Mouse (Mus musculus): ENCODE measurements around the gene Scd3. TPM values are rescaled to one million over a fixed set of nuclear protein-coding genes. Genes with fewer than 3 reads are reported as not detected.

The Scd3 gene
- polyA plus RNA-seq, 1 experiment from 2014 or later = not detected

GRCm38 (mm10) chr19:44198964-44199363 is 4.1 kb upstream of the Scd3 start:
- H3K36me3 ChIP-seq (ENCODE audit: inconsistent target) = no peaks in the 10 kb centered on the region
- H3K27ac ChIP-seq = no peak overlapping the region
- no peaks in the 10 kb centered on the region for H3K79me2 ChIP-seq (ENCODE audit: inconsistent target)
- 90% methylated on average over 2 of the region's 2 CpGs for WGBS (ENCODE audit: missing documents)
- H3K4me3 ChIP-seq (ENCODE audit: inconsistent target) = no peak overlapping the region

GRCm38 (mm10) chr19:44207079-44207478 is 4.0 kb downstream of the Scd3 start:
- 100% methylated on average over 2 of the region's 2 CpGs for WGBS (ENCODE audit: missing documents)
- no peak overlapping the region for H3K27ac ChIP-seq
- no peak overlapping the region for H3K4me3 ChIP-seq (ENCODE audit: inconsistent target)
- no peaks in the 10 kb centered on the region for H3K36me3 ChIP-seq (ENCODE audit: inconsistent target)
- no peaks in the 10 kb centered on the region for H3K79me2 ChIP-seq (ENCODE audit: inconsistent target)

DNA sequence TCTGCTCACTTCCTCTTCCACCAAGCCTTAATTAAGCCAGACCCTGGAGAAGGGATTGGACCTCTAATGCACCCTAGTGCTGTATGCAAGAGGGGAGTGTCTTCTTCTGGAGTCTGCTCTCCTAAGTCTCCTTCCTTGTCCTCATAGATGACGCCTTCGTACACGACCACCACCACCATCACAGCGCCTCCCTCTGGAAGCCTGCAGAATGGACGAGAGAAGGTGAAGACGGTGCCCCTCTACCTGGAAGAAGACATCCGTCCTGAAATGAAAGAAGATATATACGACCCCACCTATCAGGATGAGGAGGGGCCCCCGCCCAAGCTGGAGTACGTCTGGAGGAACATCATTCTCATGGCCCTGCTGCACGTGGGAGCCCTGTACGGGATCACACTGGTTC is 12.2 kb downstream of the Scd3 start:
- no peak overlapping the region for H3K4me3 ChIP-seq (ENCODE audit: inconsistent target)
- WGBS (ENCODE audit: missing documents) = 91% methylated on average over 11 of the region's 12 CpGs
- no peak overlapping the region for H3K27ac ChIP-seq

DNA sequence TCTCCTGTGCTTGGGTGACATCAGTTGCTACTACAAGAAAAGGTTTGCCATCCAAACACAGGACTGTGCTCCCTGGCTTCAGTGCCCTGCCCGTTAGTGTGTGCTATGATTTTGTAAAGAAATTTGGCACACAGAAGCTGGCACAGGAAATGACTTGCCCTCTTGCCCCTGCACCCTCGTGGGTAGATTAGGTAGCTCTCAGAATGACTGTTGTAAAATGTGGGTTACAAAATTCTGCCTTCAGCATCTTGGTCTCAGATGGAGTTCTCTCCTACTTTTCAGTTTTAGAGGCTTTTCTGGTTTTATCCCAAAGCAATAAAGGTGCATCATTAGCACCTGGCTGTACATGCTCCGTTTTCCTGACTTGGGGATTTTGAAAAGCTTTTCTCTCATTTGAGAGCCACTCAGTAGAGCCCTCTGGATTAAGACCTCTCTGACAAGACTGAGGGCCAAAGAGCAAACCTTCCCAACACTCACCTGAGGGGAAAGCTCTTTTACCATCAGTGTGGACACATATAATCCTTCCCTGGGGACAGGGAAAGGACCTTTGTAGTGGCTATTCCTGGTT is 15.0 kb downstream of the Scd3 start:
- H3K4me3 ChIP-seq (ENCODE audit: inconsistent target) = no peak overlapping the region
- H3K27ac ChIP-seq = no peak overlapping the region
- 37% methylated on average over 3 of the region's 3 CpGs for WGBS (ENCODE audit: missing documents)
- H3K36me3 ChIP-seq (ENCODE audit: inconsistent target) = no peaks in the 10 kb centered on the region
- no peaks in the 10 kb centered on the region for H3K79me2 ChIP-seq (ENCODE audit: inconsistent target)

More for the DNA sequence above, 12.2 kb downstream of the Scd3 start:
- Histone ChIP-seq H3K79me2 (ENCODE audit: inconsistent target) (no peaks in the 10 kb centered on the region), H3K36me3 (ENCODE audit: inconsistent target) (no peaks in the 10 kb centered on the region)

- 17% methylated on average over 5 of the region's 5 CpGs for WGBS (ENCODE audit: missing documents)
These were observed 22.7 kb downstream of the Scd3 start for GRCm38 (mm10) chr19:44225728-44226127.

DNA sequence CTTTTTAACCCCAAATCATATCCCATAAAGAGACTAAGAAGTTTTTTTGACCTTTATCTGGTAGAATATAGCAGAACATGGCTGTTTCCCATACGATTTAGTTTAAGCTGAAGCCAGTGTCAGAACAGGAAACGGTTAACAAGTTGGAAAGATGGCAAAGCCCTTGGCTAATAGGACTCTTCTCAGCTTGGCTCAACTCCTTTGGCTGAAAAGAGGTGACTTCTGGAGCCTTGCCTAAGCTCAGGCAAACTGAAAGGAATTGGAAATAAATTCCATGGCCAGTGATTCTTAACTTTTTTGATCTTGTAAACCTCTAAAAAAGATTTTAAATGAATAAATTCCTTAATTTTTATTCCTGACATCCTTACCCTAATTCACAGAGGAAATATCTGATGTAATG is 26.7 kb downstream of the Scd3 start:
- no peak overlapping the region for H3K27ac ChIP-seq
- H3K79me2 ChIP-seq (ENCODE audit: inconsistent target) = no peaks in the 10 kb centered on the region
- H3K36me3 ChIP-seq (ENCODE audit: inconsistent target) = no peaks in the 10 kb centered on the region
- WGBS (ENCODE audit: missing documents) = 88% methylated on average over 2 of the region's 2 CpGs
- no peak overlapping the region for H3K4me3 ChIP-seq (ENCODE audit: inconsistent target)

More at GRCm38 (mm10) chr19:44225728-44226127, 22.7 kb downstream of the Scd3 start:
- Histone ChIP-seq H3K79me2 (ENCODE audit: inconsistent target) (no peaks in the 10 kb centered on the region), H3K36me3 (ENCODE audit: inconsistent target) (no peaks in the 10 kb centered on the region), H3K27ac (peak overlapping the region; percentile 27), H3K4me3 (ENCODE audit: inconsistent target) (no peak overlapping the region)

GRCm38 (mm10) chr19:44230212-44230611 is 27.1 kb downstream of the Scd3 start:
- no peak overlapping the region for H3K4me3 ChIP-seq (ENCODE audit: inconsistent target)
- no peaks in the 10 kb centered on the region for H3K36me3 ChIP-seq (ENCODE audit: inconsistent target)
- H3K27ac ChIP-seq = no peak overlapping the region
- WGBS (ENCODE audit: missing documents) = 76% methylated on average over 3 of the region's 3 CpGs
- H3K79me2 ChIP-seq (ENCODE audit: inconsistent target) = no peaks in the 10 kb centered on the region

DNA sequence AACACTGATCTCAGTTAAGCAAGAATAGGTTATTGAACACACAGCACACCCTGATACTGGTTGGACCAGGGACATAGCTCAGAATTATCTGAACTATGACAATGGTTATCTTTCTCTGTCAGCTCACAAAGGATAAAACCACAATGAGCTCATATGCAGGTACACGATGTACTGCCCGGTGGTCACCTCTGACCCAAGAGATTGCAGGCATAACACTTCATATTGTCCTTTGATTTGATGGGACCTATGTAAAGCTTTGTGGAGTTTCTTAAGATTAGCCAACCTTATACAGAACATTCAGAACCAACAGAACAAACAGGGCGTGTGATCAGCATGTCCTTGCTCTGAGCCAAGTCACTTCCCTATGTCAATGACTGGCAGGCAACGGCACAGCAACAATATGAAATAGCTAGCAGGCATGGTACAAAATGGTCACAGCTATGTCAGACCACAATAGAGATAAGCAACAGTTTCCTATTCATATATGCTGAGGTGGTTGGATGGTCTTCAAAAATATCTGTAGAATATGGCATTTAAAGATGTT is 28.6 kb downstream of the Scd3 start:
- H3K36me3 ChIP-seq (ENCODE audit: inconsistent target) = no peaks in the 10 kb centered on the region

GRCm38 (mm10) chr19:44237471-44238006 is 34.5 kb downstream of the Scd3 start:
- H3K4me3 ChIP-seq (ENCODE audit: inconsistent target) = no peak overlapping the region
- 37% methylated on average over 18 of the region's 19 CpGs for WGBS (ENCODE audit: missing documents)
- no peak overlapping the region for H3K27ac ChIP-seq
- no peaks in the 10 kb centered on the region for H3K36me3 ChIP-seq (ENCODE audit: inconsistent target)
- H3K79me2 ChIP-seq (ENCODE audit: inconsistent target) = no peaks in the 10 kb centered on the region

More for the DNA sequence above, 28.6 kb downstream of the Scd3 start:
- no peak overlapping the region for H3K4me3 ChIP-seq (ENCODE audit: inconsistent target)
- no peak overlapping the region for H3K27ac ChIP-seq
- 81% methylated on average over 4 of the region's 4 CpGs for WGBS (ENCODE audit: missing documents)
- no peaks in the 10 kb centered on the region for H3K79me2 ChIP-seq (ENCODE audit: inconsistent target)

GRCm38 (mm10) chr19:44238906-44239305 is 35.8 kb downstream of the Scd3 start:
- WGBS (ENCODE audit: missing documents) = 25% methylated on average over 2 of the region's 2 CpGs
- H3K79me2 ChIP-seq (ENCODE audit: inconsistent target) = no peaks in the 10 kb centered on the region
- H3K27ac ChIP-seq = no peak overlapping the region
- H3K4me3 ChIP-seq (ENCODE audit: inconsistent target) = no peak overlapping the region
- no peaks in the 10 kb centered on the region for H3K36me3 ChIP-seq (ENCODE audit: inconsistent target)

GRCm38 (mm10) chr19:44245761-44246171 is 42.7 kb downstream of the Scd3 start:
- H3K79me2 ChIP-seq (ENCODE audit: inconsistent target) = no peaks in the 10 kb centered on the region
- 5% methylated on average over 5 of the region's 5 CpGs for WGBS (ENCODE audit: missing documents)
- no peaks in the 10 kb centered on the region for H3K36me3 ChIP-seq (ENCODE audit: inconsistent target)
- no peak overlapping the region for H3K4me3 ChIP-seq (ENCODE audit: inconsistent target)
- H3K27ac ChIP-seq = no peak overlapping the region

- WGBS (ENCODE audit: missing documents) = 93% methylated on average over 9 of the region's 11 CpGs
These were observed 43.4 kb downstream of the Scd3 start for GRCm38 (mm10) chr19:44246341-44246911.

DNA sequence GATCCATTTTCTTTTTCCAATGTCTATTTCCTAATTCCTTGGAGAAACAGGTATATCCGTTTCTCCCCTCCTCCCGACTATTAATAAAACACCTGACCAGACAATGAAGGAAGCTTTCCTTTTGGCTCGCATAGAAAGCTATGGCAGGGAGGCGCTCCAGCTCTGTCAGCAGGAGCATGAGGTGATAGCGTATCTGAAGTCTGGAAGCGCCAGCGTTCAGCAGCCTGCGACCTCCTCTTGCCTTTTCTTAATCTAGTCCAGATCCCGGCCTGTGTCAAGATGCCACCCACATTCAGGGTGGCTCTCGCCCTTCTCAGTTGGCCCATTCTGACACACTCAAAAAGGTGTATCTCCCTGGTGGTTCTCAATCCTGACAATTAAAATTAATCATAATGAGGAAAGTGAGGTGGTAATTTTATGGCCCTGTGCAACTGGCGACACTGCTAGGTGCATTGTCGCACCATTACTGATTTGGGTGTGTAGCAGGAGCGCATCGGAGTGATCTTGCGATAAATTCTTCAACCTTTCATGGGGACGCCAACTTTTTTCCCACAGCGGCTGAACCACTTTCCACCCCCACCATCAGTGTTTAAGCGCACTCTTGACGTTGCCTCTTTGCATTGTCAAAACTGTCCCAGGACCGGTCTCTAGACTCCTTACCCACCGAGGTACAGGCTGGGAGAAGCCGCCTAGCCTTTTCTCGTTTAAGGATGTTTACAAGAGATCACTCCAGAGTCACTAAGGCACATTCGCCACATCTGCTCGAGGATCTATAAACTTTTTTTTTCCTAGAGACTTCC is 44.4 kb downstream of the Scd3 start:
- Histone ChIP-seq H3K79me2 (ENCODE audit: inconsistent target) (no peaks in the 10 kb centered on the region), H3K36me3 (ENCODE audit: inconsistent target) (no peaks in the 10 kb centered on the region), H3K4me3 (ENCODE audit: inconsistent target) (peak overlapping the region; percentile 29), H3K27ac (peak overlapping the region; percentile 70)
- 31% methylated on average over 25 of the region's 25 CpGs for WGBS (ENCODE audit: missing documents)

More at GRCm38 (mm10) chr19:44246341-44246911, 43.4 kb downstream of the Scd3 start:
- Histone ChIP-seq H3K4me3 (ENCODE audit: inconsistent target) (no peak overlapping the region), H3K79me2 (ENCODE audit: inconsistent target) (no peaks in the 10 kb centered on the region), H3K27ac (no peak overlapping the region), H3K36me3 (ENCODE audit: inconsistent target) (no peaks in the 10 kb centered on the region)

GRCm38 (mm10) chr19:44248081-44248853 is 45.2 kb downstream of the Scd3 start:
- 5% methylated on average over 36 of the region's 36 CpGs for WGBS (ENCODE audit: missing documents)
- H3K36me3 ChIP-seq (ENCODE audit: inconsistent target) = no peaks in the 10 kb centered on the region
- peak overlapping the region; percentile 89 for H3K27ac ChIP-seq
- H3K4me3 ChIP-seq (ENCODE audit: inconsistent target) = peak overlapping the region; percentile 29
- no peaks in the 10 kb centered on the region for H3K79me2 ChIP-seq (ENCODE audit: inconsistent target)
